Mouse (Mus musculus) forebrain, embryonic 15.5 days (tissue): ENCODE measurements at regions not wholly inside any gene's neighbourhood (a gene's known extent, or its start where the extent isn't known, plus 50 kb on each side); places are given as distances from the start of the nearest gene placed in this dataset.

Source experiments
- ATAC-seq: fragments of 200-750 bp; cut with Nextera tagmentation; replicated peaks from 2 replicates; pipeline ENCODE4 v1.8.0; 2017; ENCODE audit warnings: mild to moderate bottlenecking, moderate TSS enrichment, moderate library complexity
- H3K27ac ChIP-seq: fragments of 300-500 bp; sonication (generic); replicated peaks from 2 replicates; pipeline ENCODE4 v1.5.1; 2015; ENCODE audit warnings: mild to moderate bottlenecking, inconsistent platforms
- H3K27me3 ChIP-seq: fragments of 300-500 bp; sonication (generic); 2 replicates; pipeline ENCODE4 v1.6.1; 2015; ENCODE audit warnings: inconsistent platforms
- H3K36me3 ChIP-seq: fragments of 300-500 bp; sonication (generic); 2 replicates; pipeline ENCODE4 v1.6.1; 2015; ENCODE audit warnings: mild to moderate bottlenecking, inconsistent platforms
- H3K4me1 ChIP-seq: fragments of 300-500 bp; sonication (generic); 2 replicates; pipeline ENCODE4 v1.6.1; 2015; ENCODE audit warnings: inconsistent platforms
- H3K4me2 ChIP-seq: fragments of 300-500 bp; sonication (generic); replicated peaks from 2 replicates; pipeline ENCODE4 v1.6.1; 2015; ENCODE audit warnings: mild to moderate bottlenecking, inconsistent platforms
- H3K4me3 ChIP-seq: fragments of 300-500 bp; sonication (generic); 2 replicates; pipeline ENCODE4 v1.5.1; 2015; ENCODE audit warnings: mild to moderate bottlenecking, inconsistent platforms
- H3K9ac ChIP-seq: fragments of 300-500 bp; sonication (generic); replicated peaks from 2 replicates; pipeline ENCODE4 v1.6.1; 2015; ENCODE audit warnings: mild to moderate bottlenecking, inconsistent platforms
- H3K9me3 ChIP-seq: fragments of 300-500 bp; sonication (generic); 2 replicates; pipeline ENCODE4 v1.6.1; 2016; ENCODE audit warnings: inconsistent platforms
- WGBS: fragments of 180-500 bp; shearing (Covaris S2); methylation state at CpG from one replicate; pipeline ENCODE4 v1.1.7; 2015; ENCODE audit warnings: mixed read lengths; 5-methylcytosine and 5-hydroxymethylcytosine counted together

- ATAC-seq = no peak
Observed at GRCm38 (mm10) chr5:133653431-133653830, 446.1 kb upstream of the Castor2 start.

DNA sequence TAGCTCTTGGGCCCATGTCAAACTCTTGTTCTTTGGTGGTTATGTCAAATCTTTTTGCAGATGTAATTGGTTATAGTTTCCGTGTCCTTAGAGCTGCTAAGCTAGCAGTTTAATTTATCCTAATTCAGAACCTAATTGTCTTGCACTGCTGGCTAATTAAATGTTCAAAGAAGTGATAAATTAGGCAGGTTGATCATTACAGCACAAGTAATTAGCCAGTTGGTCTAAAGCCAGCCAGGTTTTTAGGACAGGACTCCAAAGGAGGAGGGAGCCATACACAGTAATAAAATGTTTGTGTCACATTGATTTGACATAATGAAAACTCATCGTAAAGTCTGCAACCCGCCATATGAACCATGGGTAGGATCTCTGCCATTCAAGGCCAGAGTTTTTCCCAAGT, 449.3 kb upstream of the Castor2 start:
- Histone ChIP-seq H3K9me3 (no peaks in the 10 kb centered on the region; the same call in 1 of the 2 replicates), H3K4me2 (no peak overlapping the region), H3K4me1 (peaks cover 4% of the 10 kb centered on the region; the same call in 1 of the 2 replicates), H3K4me3 (no peak overlapping the region), H3K27me3 (no peaks in the 10 kb centered on the region), H3K27ac (no peak overlapping the region), H3K36me3 (no peaks in the 10 kb centered on the region), H3K9ac (no peak overlapping the region)
- ATAC-seq = no peak
- 31% methylated on average over 3 of the region's 3 CpGs for WGBS

More at GRCm38 (mm10) chr5:133653431-133653830, 446.1 kb upstream of the Castor2 start:
- no peaks in the 10 kb centered on the region for H3K4me1 ChIP-seq
- 93% methylated on average over 1 of the region's 1 CpGs for WGBS
- H3K9me3 ChIP-seq = no peaks in the 10 kb centered on the region
- H3K4me3 ChIP-seq = no peak overlapping the region
- H3K36me3 ChIP-seq = no peaks in the 10 kb centered on the region
- no peak overlapping the region for H3K9ac ChIP-seq
- H3K27me3 ChIP-seq = no peaks in the 10 kb centered on the region
- no peak overlapping the region for H3K27ac ChIP-seq
- H3K4me2 ChIP-seq = no peak overlapping the region

GRCm38 (mm10) chr5:133645696-133646195, 453.8 kb upstream of the Castor2 start:
- no peak overlapping the region for H3K9ac ChIP-seq
- H3K9me3 ChIP-seq = no peaks in the 10 kb centered on the region; the same call in 1 of the 2 replicates
- no peaks in the 10 kb centered on the region for H3K27me3 ChIP-seq
- no peak overlapping the region for H3K27ac ChIP-seq
- peaks cover 4% of the 10 kb centered on the region; the same call in 1 of the 2 replicates for H3K4me1 ChIP-seq
- WGBS = 31% methylated on average over 3 of the region's 3 CpGs
- H3K4me3 ChIP-seq = no peak overlapping the region
- H3K4me2 ChIP-seq = no peak overlapping the region
- no peak for ATAC-seq
- no peaks in the 10 kb centered on the region for H3K36me3 ChIP-seq

GRCm38 (mm10) chr5:133643326-133643725, 456.2 kb upstream of the Castor2 start:
- Histone ChIP-seq H3K4me1 (peaks cover 4% of the 10 kb centered on the region; the same call in 1 of the 2 replicates), H3K27ac (no peak overlapping the region), H3K9me3 (no peaks in the 10 kb centered on the region; the same call in 1 of the 2 replicates), H3K27me3 (no peaks in the 10 kb centered on the region), H3K4me2 (no peak overlapping the region), H3K4me3 (no peak overlapping the region), H3K36me3 (no peaks in the 10 kb centered on the region), H3K9ac (no peak overlapping the region)
- no peak for ATAC-seq
- WGBS = 54% methylated on average over 2 of the region's 2 CpGs

DNA sequence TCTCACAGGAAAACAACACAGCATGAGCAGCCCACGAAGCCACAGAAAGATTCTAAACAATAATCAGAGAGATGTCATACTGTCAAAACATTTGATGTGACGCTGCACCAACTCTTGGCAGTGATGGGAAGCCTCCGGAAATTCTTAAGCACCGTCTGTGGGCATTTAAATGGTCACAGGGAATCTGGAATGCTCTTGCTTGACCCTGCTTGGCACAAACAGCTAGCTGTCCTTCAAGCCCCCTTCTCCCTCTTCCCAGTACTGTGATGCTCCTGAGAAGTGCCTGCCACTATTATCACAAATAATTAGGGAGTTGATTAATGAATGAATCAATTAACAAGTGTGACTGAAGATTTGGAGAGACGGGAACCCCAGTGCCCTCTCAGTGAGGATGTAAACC, 465.0 kb upstream of the Castor2 start:
- Histone ChIP-seq H3K36me3 (no peaks in the 10 kb centered on the region), H3K4me1 (peaks cover 12% of the 10 kb centered on the region; the same call in 1 of the 2 replicates), H3K27me3 (no peaks in the 10 kb centered on the region), H3K27ac (no peak overlapping the region), H3K9ac (no peak overlapping the region), H3K9me3 (no peaks in the 10 kb centered on the region), H3K4me3 (no peak overlapping the region), H3K4me2 (no peak overlapping the region)
- 18% methylated on average over 5 of the region's 5 CpGs for WGBS
- no peak for ATAC-seq

DNA sequence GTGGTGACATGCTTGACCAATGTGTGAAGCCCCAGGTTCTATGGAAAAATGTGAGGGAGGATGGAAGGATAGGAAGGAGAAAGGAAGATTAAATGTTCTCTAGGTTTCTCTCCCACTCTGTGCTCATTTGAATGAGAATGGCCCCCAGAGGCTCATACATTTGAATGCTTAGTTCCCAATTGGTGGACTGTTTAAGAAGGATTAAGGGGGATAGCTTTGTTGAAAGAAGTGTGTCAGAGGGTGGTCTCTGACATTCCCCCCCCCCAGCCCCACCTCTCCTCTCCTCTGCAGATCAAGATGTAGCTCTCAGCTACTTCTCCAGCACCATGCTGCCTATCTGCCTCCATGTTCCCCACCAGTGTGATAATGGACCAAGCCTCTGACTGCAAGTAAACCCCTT, 467.7 kb upstream of the Castor2 start:
- Histone ChIP-seq H3K27me3 (no peaks in the 10 kb centered on the region), H3K9me3 (no peaks in the 10 kb centered on the region)
- ATAC-seq = no peak

DNA sequence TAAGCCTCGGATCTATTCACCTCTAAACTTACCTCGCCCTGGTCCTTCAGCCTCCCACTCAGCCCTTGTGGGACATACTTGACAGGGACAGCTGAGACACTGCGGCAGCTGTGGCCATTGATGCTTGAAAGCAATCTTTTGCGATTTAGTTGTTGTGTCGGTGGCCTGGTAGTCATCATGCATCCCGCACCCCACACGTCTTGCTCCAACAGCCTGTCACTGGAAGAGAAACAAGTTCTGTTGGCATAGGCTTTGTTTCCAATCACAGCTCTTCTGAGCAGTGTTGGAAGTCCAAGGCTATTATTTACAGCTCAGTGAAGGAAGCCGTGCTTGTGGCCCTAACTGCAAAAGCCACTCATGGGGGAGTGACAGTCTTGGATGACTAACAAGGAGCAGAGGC, 480.2 kb upstream of the Castor2 start:
- no peaks in the 10 kb centered on the region for H3K27me3 ChIP-seq
- no peak overlapping the region for H3K4me2 ChIP-seq
- no peak overlapping the region for H3K4me3 ChIP-seq
- H3K36me3 ChIP-seq = no peaks in the 10 kb centered on the region
- H3K9ac ChIP-seq = no peak overlapping the region
- no peaks in the 10 kb centered on the region for H3K9me3 ChIP-seq
- no peak overlapping the region for H3K27ac ChIP-seq
- WGBS = 75% methylated on average over 8 of the region's 8 CpGs
- 0 out of 2 replicates have a peak, but pooled peaks cover 3% of the 10 kb centered on the region for H3K4me1 ChIP-seq
- no peak for ATAC-seq

More for the DNA sequence above, 467.7 kb upstream of the Castor2 start:
- H3K4me3 ChIP-seq = no peak overlapping the region
- no peaks in the 10 kb centered on the region for H3K36me3 ChIP-seq
- H3K9ac ChIP-seq = no peak overlapping the region
- H3K4me2 ChIP-seq = no peak overlapping the region
- H3K4me1 ChIP-seq = peaks cover 12% of the 10 kb centered on the region; the same call in 1 of the 2 replicates
- no peak overlapping the region for H3K27ac ChIP-seq

- Histone ChIP-seq H3K4me3 (no peak overlapping the region), H3K36me3 (no peaks in the 10 kb centered on the region), H3K9me3 (no peaks in the 10 kb centered on the region), H3K9ac (no peak overlapping the region), H3K27me3 (no peaks in the 10 kb centered on the region), H3K4me1 (peaks cover 8% of the 10 kb centered on the region), H3K4me2 (no peak overlapping the region), H3K27ac (no peak overlapping the region)
- WGBS = 36% methylated on average over 8 of the region's 8 CpGs
- 0 out of 2 replicates have a peak, but pooled peaks have one; percentile 32 for ATAC-seq
Observed at GRCm38 (mm10) chr5:133601241-133601739, 498.2 kb upstream of the Castor2 start.

DNA sequence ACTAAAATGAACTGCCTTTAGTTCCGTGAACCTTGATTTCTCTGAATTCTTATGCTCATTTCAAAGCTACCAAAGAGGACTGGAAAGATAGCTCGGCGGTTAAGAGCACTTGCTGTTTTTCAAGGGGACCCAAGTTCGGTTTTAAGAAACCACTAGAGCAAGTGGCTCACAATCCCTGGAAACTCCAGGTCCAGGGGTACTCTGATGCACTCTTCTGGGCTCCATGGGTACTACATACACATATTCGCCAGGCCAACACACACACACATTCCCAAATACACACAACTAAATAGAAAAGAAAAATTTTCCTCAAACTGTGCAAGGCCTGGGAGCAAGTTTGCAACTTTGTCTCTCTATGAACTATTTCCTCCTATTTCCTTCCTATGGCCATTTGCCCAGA, 498.9 kb upstream of the Castor2 start:
- WGBS = 47% methylated on average over 5 of the region's 5 CpGs
- no peak overlapping the region for H3K9ac ChIP-seq
- H3K4me2 ChIP-seq = no peak overlapping the region
- no peaks in the 10 kb centered on the region for H3K36me3 ChIP-seq
- peaks cover 8% of the 10 kb centered on the region for H3K4me1 ChIP-seq
- no peaks in the 10 kb centered on the region for H3K9me3 ChIP-seq
- ATAC-seq = no peak
- no peak overlapping the region for H3K27ac ChIP-seq
- no peak overlapping the region for H3K4me3 ChIP-seq
- H3K27me3 ChIP-seq = no peaks in the 10 kb centered on the region

DNA sequence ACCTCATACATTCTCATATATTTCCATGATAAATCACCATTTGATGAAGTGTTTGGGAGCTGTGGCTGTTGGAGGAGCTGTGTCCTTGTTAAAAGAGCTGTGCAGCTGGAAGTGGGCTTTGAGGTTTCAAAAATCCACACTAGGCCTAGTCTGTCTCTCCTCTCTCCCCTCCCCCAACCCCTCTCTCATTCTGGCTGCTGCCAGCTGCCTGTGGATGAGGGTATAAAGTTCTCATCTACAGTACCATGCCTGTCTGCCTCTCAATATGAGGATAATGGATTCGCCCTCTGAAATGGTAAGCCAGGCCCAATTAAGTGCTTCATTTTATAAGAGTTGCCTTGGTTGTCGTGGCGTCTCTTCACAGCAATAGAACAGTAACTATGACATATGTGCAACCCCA, 501.4 kb upstream of the Castor2 start:
- WGBS = 38% methylated on average over 3 of the region's 3 CpGs
- H3K9ac ChIP-seq = no peak overlapping the region
- H3K27me3 ChIP-seq = no peaks in the 10 kb centered on the region
- no peak overlapping the region for H3K4me2 ChIP-seq
- no peak for ATAC-seq
- H3K27ac ChIP-seq = no peak overlapping the region
- no peak overlapping the region for H3K4me3 ChIP-seq
- H3K4me1 ChIP-seq = peaks cover 8% of the 10 kb centered on the region
- H3K36me3 ChIP-seq = no peaks in the 10 kb centered on the region
- H3K9me3 ChIP-seq = no peaks in the 10 kb centered on the region

DNA sequence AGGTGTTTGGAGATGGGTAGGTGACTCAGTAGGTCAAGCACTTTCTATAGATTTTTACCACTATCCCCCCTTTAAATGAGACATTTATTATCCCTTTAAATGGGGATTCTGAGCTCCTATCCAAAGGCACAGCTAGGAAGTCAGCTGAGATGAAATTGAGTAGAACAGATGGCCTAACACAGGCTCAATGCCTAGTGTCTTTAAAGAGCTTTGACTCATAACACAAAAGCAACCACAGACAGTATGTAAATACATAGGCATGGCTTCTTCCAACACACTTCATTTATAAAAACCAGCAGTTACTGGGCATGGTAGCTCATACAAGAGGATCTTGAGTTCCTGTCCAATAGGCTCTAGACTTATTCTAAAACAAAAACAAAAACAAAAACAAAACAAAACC, 513.0 kb upstream of the Castor2 start:
- Histone ChIP-seq H3K4me3 (no peak overlapping the region), H3K9me3 (no peaks in the 10 kb centered on the region), H3K4me1 (no peaks in the 10 kb centered on the region), H3K9ac (no peak overlapping the region), H3K27me3 (no peaks in the 10 kb centered on the region), H3K4me2 (no peak overlapping the region), H3K36me3 (no peaks in the 10 kb centered on the region), H3K27ac (no peak overlapping the region)
- ATAC-seq = no peak

DNA sequence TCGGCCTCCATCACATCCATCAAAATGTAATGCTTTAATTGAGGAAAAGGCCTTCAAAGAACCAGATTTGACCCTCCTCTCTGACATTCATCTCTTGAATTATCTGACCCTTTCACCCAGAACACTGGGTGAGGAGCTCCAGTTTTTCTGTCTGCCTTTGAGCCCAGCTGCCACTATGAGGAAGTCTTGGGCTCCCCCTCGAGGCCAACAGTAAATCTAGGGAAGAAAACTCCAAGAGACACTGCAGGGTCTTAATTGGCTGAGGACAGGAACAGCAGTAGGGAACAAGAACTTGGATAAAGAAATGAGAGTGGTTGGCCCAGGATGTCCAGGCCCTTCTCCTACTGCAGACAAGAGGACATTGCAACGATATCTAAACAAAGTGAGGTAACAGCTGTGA, 514.3 kb upstream of the Castor2 start:
- no peak for ATAC-seq
- 36% methylated on average over 3 of the region's 3 CpGs for WGBS
- no peaks in the 10 kb centered on the region for H3K27me3 ChIP-seq

DNA sequence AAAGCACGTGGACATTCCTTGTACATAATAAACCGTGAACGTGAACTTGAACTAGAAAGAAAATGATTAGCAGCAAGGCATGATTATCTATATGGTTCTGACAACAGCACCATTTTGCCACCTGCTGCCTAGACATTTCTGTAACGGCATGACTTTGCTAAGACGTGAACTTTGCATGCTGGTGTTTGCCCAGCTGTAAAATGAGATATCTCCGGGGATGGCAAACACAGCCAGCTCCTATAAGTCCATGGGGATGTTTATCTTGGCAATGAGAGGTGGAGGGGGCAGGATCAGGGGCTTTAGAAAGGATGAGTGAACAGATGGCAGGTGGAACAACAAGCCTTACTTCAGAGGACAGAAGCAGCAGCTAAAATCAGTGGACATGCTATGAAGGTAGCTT, 522.9 kb upstream of the Castor2 start:
- no peaks in the 10 kb centered on the region for H3K4me1 ChIP-seq
- no peak for ATAC-seq
- 77% methylated on average over 6 of the region's 6 CpGs for WGBS

More for the DNA sequence above, 514.3 kb upstream of the Castor2 start:
- H3K9ac ChIP-seq = no peak overlapping the region
- no peaks in the 10 kb centered on the region for H3K36me3 ChIP-seq
- H3K27ac ChIP-seq = no peak overlapping the region
- H3K4me1 ChIP-seq = no peaks in the 10 kb centered on the region
- H3K4me2 ChIP-seq = no peak overlapping the region
- H3K4me3 ChIP-seq = no peak overlapping the region
- H3K9me3 ChIP-seq = no peaks in the 10 kb centered on the region

More for the DNA sequence above, 522.9 kb upstream of the Castor2 start:
- no peak overlapping the region for H3K9ac ChIP-seq
- H3K4me3 ChIP-seq = no peak overlapping the region
- H3K27me3 ChIP-seq = no peaks in the 10 kb centered on the region
- no peak overlapping the region for H3K27ac ChIP-seq
- H3K36me3 ChIP-seq = no peaks in the 10 kb centered on the region
- H3K9me3 ChIP-seq = no peaks in the 10 kb centered on the region
- no peak overlapping the region for H3K4me2 ChIP-seq
